ENCODE assay signal across 8 mouse cellular contexts in the genomic region with DNA sequence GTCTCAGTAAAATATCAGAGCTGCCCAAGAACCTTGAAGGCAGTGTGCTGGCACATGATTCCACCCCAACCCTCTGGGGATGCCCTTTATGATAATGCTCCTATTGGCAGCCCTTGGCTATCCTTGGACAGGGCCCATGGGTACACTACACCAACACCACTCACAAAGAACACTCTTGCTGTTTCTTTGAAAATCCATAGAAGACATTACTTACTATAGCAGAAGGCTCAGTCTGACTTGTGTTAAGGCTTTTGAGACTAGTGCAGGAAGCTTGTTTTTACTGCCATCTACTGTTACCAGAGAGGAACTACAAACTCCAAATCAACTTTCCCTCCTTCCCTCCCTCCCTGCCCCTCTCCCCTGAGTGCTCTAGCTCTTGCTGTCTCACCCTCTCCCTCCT.
A peak's percentile ranks its signal among the peaks of the same experiment; 100 is the strongest.
DNase-seq lines count a peak whose midpoint lies in the region; ATAC-seq and TF ChIP-seq lines count a peak whose summit lies in the region.

No protein-coding gene starts in this region.

- no peak overlapping the region for H3K4me2 ChIP-seq in heart, embryonic 11.5 days
- no peak overlapping the region for H3K4me2 ChIP-seq in limb, embryonic 14.5 days (replicated peaks; ENCODE audit: low read depth, low read length, severe bottlenecking)

- intact Hi-C loops in heart, adult 2 months (cut with DNase I) = loop anchor here (2.0 kb wide), 1 partner anchor 456 kb away; no protein-coding TSS in a partner anchor

- no peaks in the 10 kb centered on the region for H3K79me2 ChIP-seq in heart, adult 2 months (replicated peaks; ENCODE audit: control insufficient read depth, insufficient read depth, low read length)
- H3K79me2 ChIP-seq in C2C12 (ENCODE audit: control insufficient read depth, insufficient read depth) = no peaks in the 10 kb centered on the region

- no peak for TF ChIP-seq POLR2A in heart, adult 2 months (IDR thresholded peaks at IDR 0.05; ENCODE audit: insufficient read depth, low read depth, low read length)
- TF ChIP-seq POLR2A in limb, embryonic 14.5 days (IDR thresholded peaks at IDR 0.05; ENCODE audit: borderline replicate concordance, extremely low read depth, insufficient read depth, insufficient read length) = no peak

- no peak overlapping the region for H3ac ChIP-seq in C2C12 (ENCODE audit: control insufficient read depth, insufficient read length, low read depth)

- H3K27ac ChIP-seq in heart, adult 2 months = no peak overlapping the region
- no peak overlapping the region for H3K27ac ChIP-seq in heart, embryonic 11.5 days (ENCODE audit: low read depth, low read length)
- H3K27ac ChIP-seq in limb, embryonic 14.5 days (replicated peaks; ENCODE audit: low read depth, low read length) = no peak overlapping the region

- no peak for DNase-seq in heart, adult 2 months
- DNase-seq in cerebellum, adult 18-20 months = peak; percentile 7 to 24
- DNase-seq in limb, embryonic 14.5 days (ENCODE audit: low spot score) = peak; percentile 68
- peak; percentile 50 for DNase-seq in telencephalon, adult 2 months (ENCODE audit: low read depth, low spot score)

- no peaks in the 10 kb centered on the region for H3K27me3 ChIP-seq in heart, adult 2 months (ENCODE audit: control insufficient read depth, insufficient read depth, low read length)
- no peaks in the 10 kb centered on the region for H3K27me3 ChIP-seq in heart, embryonic 11.5 days (ENCODE audit: control insufficient read depth, insufficient read depth, low read length)
- no peaks in the 10 kb centered on the region for H3K27me3 ChIP-seq in C2C12 (ENCODE audit: control insufficient read depth, insufficient read depth, insufficient read length)
- no peaks in the 10 kb centered on the region for H3K27me3 ChIP-seq in limb, embryonic 14.5 days (ENCODE audit: control insufficient read depth, insufficient read depth, low read length)

- H3K36me3 ChIP-seq in heart, adult 2 months (ENCODE audit: control insufficient read depth, insufficient read depth, low read length) = no peaks in the 10 kb centered on the region
- H3K36me3 ChIP-seq in heart, embryonic 11.5 days (ENCODE audit: control insufficient read depth, insufficient read depth, low read length) = no peaks in the 10 kb centered on the region
- H3K36me3 ChIP-seq in C2C12 (ENCODE audit: control insufficient read depth, insufficient read depth) = no peaks in the 10 kb centered on the region
- no peaks in the 10 kb centered on the region for H3K36me3 ChIP-seq in limb, embryonic 14.5 days (ENCODE audit: control insufficient read depth, insufficient read depth, low read length)

- H3K79me3 ChIP-seq in C2C12 (ENCODE audit: low read depth) = no peaks in the 10 kb centered on the region

- peak; percentile 76 for TF ChIP-seq CTCF in heart, adult 2 months (IDR thresholded peaks at IDR 0.05)
- peak; percentile 4 for TF ChIP-seq CTCF in C2C12 (IDR thresholded peaks at IDR 0.05; ENCODE audit: control insufficient read depth, insufficient read depth, insufficient read length)

- no peak for TF ChIP-seq EP300 in heart, adult 2 months (IDR thresholded peaks at IDR 0.05; ENCODE audit: insufficient read depth, low read depth, low read length)

- no peak overlapping the region for H3K9ac ChIP-seq in heart, adult 2 months (ENCODE audit: low read depth, low read length)
- no peak overlapping the region for H3K9ac ChIP-seq in heart, embryonic 11.5 days (ENCODE audit: low read depth, low read length)
- H3K9ac ChIP-seq in limb, embryonic 14.5 days (ENCODE audit: low read depth, low read length, severe bottlenecking) = no peak overlapping the region

- ATAC-seq in heart, embryonic 11.5 days (replicated peaks; ENCODE audit: insufficient number of reproducible peaks, low FRiP score, low TSS enrichment) = no peak
- peak; percentile 87 for ATAC-seq in granulocyte monocyte progenitor cell, adult 5-6 weeks (replicated peaks; ENCODE audit: poor library complexity, severe bottlenecking)
- ATAC-seq in limb, embryonic 14.5 days (ENCODE audit: low FRiP score, low read depth) = peak; percentile 68
- no peak for ATAC-seq in monocyte, adult 5-6 weeks (replicated peaks; ENCODE audit: insufficient number of reproducible peaks, low FRiP score, low TSS enrichment, poor library complexity, severe bottlenecking)

- no peaks in the 10 kb centered on the region for H3K9me3 ChIP-seq in heart, embryonic 11.5 days (replicated peaks; ENCODE audit: control insufficient read depth, low read length)
- H3K9me3 ChIP-seq in limb, embryonic 14.5 days (ENCODE audit: control insufficient read depth, low read length) = no peaks in the 10 kb centered on the region; the same call in 1 of the 2 replicates

- H3K4me1 ChIP-seq in heart, adult 2 months (ENCODE audit: control insufficient read depth, insufficient read depth, low read length) = no peaks in the 10 kb centered on the region
- H3K4me1 ChIP-seq in heart, embryonic 11.5 days (ENCODE audit: control insufficient read depth, insufficient read depth, low read length) = no peaks in the 10 kb centered on the region
- no peaks in the 10 kb centered on the region for H3K4me1 ChIP-seq in limb, embryonic 14.5 days (ENCODE audit: control insufficient read depth, insufficient read depth, low read length)

- no peak overlapping the region for H3K4me3 ChIP-seq in heart, adult 2 months
- no peak overlapping the region for H3K4me3 ChIP-seq in heart, embryonic 11.5 days (ENCODE audit: low read depth, low read length)
- H3K4me3 ChIP-seq in C2C12 (ENCODE audit: insufficient read depth, poor library complexity, severe bottlenecking) = no peak overlapping the region
- H3K4me3 ChIP-seq in limb, embryonic 14.5 days (replicated peaks; ENCODE audit: low read length) = no peak overlapping the region

TF ChIP-seq in C2C12, 6 proteins besides CTCF, POLR2A, EP300 and RAD21:
- no peak for TF ChIP-seq MAX (IDR thresholded peaks at IDR 0.05)

Comparison
In these comparisons a context has a peak if more than half of its experiments do, and no peak if none do; other contexts are left out.
1. DNase-seq: peak in cerebellum, adult 18-20 months (2 of 2), limb, embryonic 14.5 days (single experiment) and telencephalon, adult 2 months (single experiment); none in heart, adult 2 months (0 of 2).
2. ATAC-seq: peak in granulocyte monocyte progenitor cell, adult 5-6 weeks (single experiment) and limb, embryonic 14.5 days (single experiment); none in heart, embryonic 11.5 days (single experiment) and monocyte, adult 5-6 weeks (single experiment).